Mouse (Mus musculus): ENCODE measurements around the gene Akap7.
"Not testable (repeated sequence)": the region's sequence is repeated elsewhere in the genome, so short reads cannot be mapped to it uniquely, and the experiment has no call there.

Gene Akap7

DNA sequence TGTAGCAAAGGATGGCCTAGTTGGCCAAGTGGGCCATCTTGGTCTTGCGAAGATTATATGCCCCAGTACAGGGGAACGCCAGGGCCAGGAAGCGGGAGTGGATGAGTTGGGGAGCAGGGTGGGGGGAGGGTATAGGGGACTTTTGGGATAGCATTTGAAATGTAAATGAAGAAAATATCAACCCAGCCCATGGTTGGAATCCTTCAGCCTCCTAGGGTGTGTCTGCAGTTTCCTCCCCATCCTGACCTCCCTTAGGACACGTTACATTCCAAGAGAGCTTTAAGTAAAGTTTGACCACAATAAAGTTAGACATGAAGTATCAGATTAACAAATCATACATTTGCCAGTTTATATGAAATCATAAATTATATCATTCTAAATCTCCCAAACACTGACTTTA lies 116.5 kb downstream of the Akap7 start:
- DNase-seq (ENCODE audit: low spot score): no peak

DNA sequence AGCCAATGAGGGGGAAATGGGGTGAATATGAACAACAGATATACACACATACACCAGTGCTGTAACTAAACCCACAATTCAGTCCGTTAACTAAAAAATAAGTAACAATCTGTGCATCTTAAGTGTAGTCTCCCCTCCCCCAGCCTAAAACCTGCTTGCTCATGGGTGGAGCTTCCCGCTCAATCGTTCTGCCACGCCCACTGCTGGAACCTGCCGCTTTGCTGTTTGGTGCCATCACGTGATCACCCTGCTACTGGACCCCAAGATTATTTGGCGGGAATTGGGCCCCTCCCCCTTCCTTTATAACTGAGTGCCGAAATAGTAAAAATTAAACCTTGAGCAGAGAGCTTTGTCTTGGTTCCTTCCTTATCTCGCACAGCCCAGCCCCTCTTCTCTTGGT lies 121.4 kb downstream of the Akap7 start:
- not testable (repeated sequence) for DNase-seq (ENCODE audit: low spot score)

DNA sequence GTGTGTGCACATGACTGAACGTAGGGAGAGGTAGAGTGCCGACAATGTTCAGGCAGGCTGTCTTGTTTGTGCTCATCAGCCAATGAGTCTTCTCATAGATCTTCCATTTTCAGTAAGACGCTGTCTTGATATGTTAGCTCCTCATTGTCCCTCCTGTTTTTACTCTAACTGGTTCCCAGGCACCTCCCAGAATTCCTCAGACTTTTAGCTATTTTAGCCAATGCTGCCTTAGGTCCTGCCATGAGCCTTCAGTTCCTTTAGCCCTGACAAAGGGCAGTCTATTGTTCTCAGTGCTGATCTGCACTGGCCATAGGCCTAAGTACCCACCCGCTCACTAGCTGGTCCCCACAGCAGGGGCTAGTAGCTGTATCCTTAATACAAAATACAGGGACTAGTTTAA lies 122.0 kb downstream of the Akap7 start:
- DNase-seq (ENCODE audit: low spot score): no peak

DNA sequence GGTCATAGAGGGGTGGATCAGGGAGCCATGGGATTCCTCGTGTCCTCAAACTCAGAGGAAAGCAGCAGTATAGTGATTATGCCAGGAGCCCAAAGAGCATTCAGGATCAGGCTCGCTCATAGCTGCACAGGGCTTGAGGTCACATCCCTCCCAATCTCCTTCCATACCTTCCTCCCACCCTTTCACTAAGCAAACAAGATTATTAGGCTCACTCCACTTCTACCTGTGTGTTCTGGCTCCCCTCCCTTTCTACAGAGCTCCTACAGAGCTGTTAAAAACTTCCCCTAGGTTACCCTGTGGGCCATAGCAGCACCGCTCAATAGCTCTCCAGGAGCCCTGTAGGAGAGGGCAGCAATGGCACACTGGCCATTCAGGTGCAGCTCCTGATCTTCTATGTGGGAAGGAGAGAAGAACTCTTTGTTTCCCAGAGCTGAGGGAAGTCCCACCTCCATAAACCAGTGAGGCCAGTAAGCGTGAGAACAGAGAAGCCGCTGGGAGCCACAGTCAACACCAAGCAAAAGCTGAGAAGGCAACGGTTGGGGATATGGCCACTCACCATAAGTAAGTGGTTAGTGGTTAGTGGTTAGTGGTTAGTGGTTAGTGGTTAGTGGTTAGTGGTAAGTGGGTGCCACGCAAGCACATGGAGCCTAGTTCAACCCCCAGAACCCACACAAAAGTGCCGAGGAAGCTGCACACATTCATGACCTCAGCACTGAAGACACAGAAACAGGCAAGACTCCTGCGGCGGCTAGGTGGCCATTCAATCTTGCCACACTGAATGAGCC lies 122.7 kb downstream of the Akap7 start:
- no peak for DNase-seq (ENCODE audit: low spot score)

DNA sequence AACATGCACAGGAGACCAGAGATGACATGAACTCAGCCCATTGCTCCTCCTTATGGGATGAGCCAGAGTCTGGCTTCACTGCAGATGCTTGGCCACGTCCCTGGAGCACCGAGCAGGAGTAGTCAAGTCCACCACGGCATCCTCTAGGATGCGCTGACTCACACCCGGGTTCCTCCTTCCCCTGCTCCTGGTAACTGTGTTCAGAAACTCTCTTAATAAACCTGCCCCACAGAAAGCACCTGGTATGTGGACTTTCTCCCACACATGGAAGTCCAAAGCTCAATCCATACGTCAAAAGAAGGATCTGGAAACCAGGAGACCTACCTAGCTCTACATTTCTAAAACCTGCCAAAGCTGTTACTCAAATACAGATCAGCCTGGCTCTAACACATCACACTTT lies 124.4 kb downstream of the Akap7 start:
- no peak for DNase-seq (ENCODE audit: low spot score)

DNA sequence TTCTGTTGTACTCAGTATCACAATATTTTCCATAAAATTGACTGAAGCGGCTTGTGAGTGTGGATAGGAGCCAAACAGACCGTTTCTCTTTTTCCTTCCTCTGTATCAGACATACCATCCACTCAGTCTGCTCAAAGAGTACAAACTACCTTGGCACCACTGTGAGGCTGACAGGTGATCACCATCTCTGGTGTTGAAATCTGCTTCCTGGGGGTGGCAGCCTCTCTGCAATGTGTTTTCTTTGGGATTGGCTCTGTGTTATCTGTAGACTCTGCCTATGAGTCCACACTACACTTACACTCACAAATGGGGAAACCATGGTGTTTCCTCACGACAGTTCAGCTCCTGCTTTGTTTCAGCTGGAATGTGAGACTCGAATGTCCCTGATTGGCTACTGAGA lies 128.6 kb downstream of the Akap7 start:
- DNase-seq (ENCODE audit: low spot score): no peak

DNA sequence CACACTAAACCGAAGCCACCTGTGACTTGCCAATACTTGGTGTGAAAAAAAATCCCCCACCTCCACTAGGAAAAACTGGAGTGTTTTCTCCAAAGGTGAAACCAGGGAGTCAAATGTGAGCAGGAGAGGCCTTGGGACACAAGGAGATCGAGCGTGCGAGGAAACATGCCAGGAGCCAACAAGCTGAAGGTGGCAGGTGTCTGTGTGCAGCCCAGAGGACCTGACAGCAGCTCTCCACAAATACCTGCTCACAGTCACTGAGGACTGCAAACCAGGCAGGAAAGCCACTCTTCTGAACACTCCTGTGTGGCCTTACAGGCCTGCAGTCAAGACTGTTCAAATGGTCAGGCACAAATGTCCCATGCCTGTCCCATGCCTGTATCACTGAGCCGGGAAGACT lies 130.4 kb downstream of the Akap7 start:
- no peak for DNase-seq (ENCODE audit: low spot score)

DNA sequence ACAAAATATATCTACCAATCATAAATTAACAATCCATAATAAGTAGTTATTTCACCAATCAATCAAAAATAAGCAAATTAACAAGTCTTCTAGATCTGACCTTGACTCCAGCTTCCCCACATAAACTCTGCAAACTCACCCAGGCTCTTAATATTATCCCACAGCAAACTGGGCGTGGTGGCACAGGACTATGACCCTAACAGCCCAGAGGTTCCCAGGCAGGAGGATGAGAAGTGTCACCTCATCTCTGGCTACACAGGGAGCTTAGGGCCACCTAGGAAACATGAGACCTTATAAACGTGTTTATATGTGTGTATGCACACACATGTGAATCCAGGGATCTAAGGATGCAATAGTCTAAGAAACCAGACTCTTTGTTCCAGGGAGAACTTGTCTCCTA lies 132.8 kb downstream of the Akap7 start:
- DNase-seq (ENCODE audit: low spot score): no peak

DNA sequence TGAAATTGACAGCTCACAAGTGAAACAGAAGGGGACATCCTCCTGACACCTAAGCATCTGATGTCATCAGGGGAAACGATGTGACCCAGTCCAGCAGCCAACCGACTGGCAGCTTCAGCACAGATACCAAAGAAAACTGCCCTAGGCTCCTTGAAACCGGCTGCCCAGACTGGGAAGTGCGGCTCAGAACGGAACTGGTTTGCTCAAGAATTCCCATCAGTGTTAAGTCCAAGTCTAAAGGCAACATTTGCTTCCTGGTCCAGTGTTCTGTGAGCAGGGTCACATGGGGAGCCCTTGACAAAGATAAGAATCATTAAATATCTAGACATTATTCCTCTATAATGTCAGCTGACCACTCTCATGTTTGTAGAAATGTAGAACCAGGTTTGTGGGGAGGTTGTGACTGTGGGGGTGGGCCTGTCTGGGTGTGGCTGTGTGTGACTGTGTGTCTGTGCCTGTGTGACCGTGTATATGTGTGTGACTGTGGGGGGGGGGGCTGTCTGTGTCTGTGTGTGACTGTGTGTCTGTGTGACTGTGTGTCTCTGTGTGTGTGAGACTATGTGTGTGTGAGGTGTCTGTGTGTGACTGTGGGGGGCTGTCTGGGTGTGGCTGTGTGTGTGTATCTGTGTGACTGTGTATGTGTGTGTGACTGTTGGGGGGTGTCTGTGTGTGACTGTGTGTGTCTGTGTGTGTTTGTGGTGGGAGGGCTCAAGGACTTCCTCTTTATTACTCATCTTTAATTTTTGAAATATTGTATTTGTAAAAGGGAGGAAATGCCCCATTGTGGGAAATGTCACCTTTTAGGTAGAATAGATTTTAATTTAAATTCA lies 140.1 kb downstream of the Akap7 start:
- no peak for DNase-seq (ENCODE audit: low spot score)

DNA sequence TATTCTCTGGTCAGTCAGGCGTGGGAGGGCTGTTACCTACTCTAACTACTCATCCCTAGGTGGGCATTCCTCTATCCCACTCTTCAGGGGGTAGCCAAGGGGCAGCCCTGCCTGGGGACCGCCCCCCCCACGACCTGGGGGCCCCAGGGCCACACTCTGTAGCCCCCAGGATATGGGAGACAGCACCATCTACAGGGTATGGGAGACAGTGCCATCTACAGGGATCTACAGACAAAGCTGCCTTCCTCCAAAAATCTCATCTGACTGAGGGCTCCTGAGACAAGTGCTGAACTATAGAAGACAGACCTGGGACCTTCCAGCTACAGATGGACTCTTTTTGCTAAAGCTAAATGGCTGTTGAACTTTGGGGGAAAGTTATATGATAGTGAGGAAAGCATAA lies 144.2 kb downstream of the Akap7 start:
- not testable (repeated sequence) for DNase-seq (ENCODE audit: low spot score)

DNA sequence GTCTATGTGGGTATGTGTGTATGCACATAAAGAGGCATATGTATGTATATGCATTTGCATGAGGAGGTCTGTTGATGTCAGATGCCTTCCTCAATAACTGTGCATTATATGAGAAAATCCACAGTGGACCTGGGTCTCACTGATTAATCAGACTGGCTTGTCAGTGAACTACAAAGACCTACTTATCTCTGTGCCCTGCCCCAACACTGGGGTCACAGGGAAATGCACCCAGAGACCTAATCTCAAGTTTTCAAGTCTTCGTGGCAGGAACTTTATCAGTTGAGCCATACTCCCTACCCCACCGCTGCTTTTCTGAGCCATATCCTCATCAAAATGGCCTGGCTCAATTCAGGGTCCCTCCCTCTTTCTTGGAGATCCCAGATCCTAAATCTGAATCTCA lies 146.0 kb downstream of the Akap7 start:
- DNase-seq (ENCODE audit: low spot score): no peak

DNA sequence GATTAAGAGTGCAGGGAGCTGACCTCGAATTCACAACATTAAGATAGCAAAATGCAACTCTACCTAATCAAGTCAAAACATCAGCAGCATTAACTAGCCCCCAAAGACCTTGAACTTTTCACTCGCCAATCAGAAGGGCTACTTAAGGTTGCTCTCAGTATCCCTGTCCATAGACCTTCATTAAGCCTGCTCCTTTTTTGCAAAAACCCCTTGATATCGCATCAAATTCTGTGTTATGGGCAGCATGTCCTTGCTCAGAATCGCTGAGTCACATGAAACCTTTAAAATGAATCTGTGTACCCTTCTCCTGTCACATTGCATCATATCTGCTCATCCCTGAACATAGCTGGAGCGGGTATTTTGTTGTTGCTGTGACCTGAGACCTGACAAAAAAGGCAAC lies 149.0 kb downstream of the Akap7 start:
- no peak for DNase-seq (ENCODE audit: low spot score)

DNA sequence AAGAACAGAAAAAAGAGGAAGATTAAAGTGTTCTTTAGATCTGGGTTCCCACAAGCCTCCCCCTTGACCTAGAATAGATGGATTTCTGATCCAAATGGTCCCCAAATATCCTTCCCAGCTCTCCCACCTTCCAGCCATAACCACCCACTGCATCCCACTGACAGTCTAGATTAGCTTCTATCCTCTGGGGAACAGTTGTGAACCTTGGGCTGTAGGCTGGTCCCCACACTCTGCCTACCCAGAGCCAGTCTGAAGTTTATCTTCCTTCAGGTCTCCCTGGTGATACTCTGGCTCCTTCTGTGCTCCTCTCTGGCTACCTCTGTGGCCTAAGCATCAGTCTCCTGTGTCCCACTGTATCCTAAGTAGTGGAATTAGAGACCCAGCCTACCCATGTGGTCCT lies 150.3 kb downstream of the Akap7 start:
- no peak for DNase-seq (ENCODE audit: low spot score)

DNA sequence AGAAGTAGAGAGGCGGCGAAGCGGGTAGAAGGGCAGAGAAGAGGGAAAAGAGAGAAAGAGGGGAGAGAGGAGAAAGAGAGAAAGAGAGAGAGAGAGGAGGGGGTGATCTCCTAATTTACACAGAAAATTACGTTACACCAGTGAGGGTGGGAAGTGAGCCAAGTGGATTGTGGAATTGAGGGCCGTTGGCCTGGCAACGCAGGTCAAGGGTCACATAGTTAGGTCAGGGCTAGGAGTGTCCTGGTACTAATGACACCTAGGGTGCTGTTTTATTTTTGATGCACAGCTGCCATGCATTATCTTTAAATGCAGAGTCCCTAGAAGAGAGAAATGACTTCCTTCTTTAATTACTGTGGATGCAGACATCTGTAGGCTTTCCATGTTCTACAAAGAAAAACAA lies 153.4 kb downstream of the Akap7 start:
- no peak for DNase-seq (ENCODE audit: low spot score)

DNA sequence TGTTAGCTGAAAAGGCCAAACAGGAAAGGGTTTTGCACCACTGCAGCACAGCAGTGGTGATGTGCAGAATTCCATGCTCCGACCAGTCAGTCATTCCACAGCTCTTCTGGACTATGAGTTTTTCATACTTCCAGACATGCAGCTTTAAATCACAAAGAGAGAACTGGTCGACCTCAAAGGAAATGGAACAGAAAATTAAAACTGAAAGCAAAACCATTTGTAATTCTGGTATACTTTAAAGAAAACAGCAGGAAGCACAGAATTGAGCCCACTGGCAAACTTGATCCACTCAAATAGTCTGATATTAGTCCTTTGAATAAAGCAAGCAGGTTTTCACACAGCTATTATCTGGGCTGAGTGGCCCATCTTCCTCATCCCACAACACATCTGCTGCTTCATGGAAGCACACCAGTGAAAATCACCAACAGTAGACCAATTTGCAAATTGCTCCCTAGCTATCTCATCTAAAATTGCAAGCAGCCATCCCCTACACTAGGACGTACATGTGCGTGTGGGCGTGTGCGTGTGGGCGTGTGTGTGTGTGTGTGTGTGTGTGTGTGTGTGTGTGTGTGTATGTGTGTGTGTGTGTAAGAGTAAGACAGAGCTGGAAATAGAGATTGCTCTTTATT lies 156.4 kb downstream of the Akap7 start:
- no peak for DNase-seq (ENCODE audit: low spot score)

DNA sequence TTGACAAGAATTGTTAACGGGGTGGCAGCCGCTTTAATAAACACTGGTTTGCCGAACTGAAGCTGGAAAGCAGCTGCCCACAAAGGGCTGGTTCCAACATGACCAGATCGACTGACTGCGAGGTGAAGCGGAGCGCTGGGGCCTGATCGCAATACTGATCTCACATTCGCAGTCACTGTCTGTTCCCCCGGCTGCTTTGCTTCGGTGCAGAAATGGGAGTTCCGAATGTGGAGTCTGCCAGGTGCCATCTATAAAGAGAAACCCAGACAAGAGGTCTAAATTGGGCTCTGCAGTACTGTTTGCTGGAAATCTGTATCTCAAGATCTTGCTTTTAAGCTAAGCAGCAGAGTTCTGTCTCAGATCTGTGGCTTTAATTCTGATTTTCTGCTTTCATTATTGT lies 161.8 kb downstream of the Akap7 start:
- DNase-seq (ENCODE audit: low spot score): no peak

DNA sequence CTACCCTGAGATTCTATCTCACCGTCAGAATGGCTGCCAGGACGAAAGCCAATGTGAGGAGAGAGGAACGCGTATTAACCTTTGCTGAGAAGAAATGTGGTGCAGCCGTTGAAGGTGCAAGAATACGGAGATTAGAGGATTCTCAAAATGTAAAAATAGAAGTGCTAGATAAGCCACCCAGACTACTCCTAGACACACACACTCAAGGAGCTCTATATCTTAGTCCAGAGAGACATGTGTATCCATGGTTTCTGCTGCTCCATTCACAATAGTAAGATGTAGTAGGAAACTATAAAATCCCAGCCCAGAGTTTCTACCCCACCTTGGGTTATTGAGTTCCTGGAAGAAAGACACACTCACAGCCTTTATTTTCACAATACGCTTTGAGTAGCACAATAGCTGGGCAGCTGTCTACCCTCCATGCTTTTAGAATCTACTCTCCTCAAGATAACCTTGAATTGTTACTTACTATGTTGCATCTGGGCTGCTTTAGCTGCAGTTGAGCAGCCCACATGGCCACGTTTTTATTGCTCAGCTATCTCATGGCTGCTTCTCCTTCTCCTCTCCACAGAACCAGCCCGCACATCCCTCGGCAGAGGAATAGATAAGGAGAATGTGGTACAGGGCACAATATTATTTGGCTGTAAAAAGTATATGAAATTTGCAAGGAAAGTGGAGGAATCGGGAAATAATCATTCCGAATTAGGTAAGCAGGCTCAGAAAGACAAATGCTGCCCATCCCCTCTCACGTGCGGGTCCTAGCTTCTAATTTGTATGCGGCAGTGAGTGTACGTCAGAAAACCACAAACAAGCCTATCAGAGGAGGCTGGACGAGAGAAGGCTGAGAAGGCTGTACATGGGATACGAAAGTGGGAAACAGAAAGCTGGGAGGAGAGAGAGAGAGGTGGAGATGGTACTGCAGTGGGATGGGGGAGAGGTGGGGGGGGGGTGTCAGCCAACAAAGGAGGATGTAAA lies 162.6 kb downstream of the Akap7 start:
- DNase-seq (ENCODE audit: low spot score): no peak

DNA sequence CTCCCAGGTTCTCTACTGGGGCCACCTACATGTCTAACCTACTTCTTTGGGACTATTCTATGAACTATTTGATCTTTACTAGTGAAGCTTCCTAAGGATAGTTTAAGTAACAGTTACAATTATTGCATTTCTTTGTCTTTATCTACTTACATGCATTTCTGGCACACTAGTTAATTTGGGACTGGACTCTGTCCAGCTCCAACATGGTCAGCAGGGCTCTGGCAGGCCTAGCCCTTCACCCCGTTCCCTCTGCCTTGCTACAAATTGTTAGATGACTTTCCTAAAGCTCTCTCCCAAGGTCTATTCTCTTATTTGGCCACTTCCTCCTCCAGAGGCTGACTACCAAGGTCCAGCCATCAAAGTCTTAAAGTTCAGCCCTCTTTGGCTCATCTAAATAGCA lies 165.9 kb downstream of the Akap7 start:
- no peak for DNase-seq (ENCODE audit: low spot score)

DNA sequence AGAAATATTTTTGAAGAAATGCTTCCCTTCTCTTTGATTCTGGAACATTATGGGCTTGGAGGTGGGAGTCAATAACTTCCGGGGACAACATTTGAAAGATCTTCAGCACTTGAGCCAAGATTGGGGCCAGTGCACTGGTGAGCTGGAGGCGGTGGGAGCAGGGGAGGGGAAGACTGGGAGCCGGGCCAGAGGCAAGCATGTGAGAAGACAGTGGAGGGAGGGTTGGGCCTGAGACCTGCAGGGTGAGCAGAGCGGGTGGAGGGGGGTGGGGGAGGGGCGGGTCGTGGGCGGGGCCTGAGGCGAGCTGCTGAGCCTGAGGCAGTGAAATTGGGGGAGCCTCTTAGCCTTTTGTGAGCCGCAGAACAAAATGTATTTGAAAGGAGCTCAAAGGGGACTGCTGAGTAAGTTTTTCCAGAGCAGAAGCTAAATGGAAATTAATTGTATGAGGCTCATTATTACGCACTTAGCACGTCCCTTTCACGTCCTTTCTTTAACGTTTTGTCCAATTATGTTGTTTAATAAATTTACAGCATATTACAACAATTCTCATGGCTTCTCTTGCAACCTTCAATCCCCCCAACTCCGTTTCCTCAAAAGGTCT lies 167.4 kb downstream of the Akap7 start:
- DNase-seq (ENCODE audit: low spot score): peak; percentile 38

DNA sequence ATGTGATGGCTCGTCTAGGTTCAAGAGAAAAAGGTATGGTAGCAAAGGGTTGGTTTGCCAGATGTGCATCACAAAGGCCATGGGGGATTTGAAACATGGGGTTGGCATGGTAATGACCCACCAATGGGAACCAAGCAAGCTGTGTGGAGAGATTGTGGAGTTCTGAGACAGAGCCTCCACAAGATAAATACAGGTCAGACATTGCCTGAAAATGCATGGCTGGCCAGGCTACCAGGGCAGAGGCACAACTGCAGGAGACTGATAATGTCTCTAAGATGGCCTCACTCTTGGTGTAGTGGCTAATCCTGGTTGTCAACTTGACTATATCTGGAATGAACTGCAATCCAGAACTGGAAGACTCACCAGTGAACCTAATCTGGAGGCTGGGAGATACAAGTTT lies 174.1 kb downstream of the Akap7 start:
- DNase-seq (ENCODE audit: low spot score): no peak

DNA sequence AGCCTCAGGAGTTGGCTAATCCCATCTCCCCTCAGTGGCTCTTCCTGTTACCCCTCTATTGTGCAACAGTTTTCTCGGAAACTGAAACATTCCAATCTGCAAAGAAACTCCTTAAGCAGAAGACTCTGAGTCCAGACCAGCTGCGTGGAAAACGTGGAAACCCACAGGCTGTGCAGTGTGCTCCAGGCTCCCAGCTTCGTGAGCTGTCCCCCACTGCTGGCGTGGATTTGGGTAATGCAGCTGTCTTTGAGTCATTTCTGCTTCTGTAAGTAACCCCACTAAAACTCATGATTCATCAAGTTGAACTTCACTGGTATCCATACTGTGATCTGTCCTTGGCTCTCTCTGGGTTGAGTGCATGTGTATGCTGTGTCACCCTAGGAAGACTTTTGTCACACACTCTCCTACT lies 179.2 kb downstream of the Akap7 start:
- no peak for DNase-seq (ENCODE audit: low spot score)

Measured in ovary, adult 18-20 months (tissue).